Mouse (Mus musculus): ENCODE measurements around the gene Hsd17b6. TPM values are rescaled to one million over a fixed set of nuclear protein-coding genes. Genes with fewer than 3 reads are reported as not detected.

Hsd17b6 gene
- polyA plus RNA-seq, 1 experiment from 2014 or later: not detected

DNA sequence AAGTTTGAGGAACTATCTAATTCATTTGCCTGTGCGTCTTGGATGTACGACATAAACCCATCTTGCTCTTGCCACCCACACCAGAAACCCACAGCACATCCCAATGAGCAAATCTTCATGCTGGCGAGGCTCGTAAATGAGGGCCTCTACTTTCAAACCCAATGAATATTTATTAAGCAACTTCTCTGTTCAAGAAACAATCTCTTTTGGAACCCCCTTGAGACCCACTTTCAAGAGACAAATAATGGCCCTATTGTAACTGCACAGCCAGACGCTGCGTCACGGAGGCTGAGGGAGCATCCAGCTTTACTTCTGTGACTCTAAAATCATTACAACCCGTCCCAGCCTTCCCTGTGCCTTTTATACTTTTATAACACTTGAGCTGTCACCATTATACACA, 21.8 kb downstream of the Hsd17b6 start:
- H3K4me3 ChIP-seq (ENCODE audit: low read length): no peak overlapping the region
- WGBS: 63% methylated on average over 8 of the region's 8 CpGs
- H3K9ac ChIP-seq (ENCODE audit: low read depth, low read length): no peak overlapping the region
- no peak overlapping the region for H3K27ac ChIP-seq (ENCODE audit: low read depth, low read length)
- no peak overlapping the region for H3K4me2 ChIP-seq (replicated peaks; ENCODE audit: low read depth, low read length)
- no peaks in the 10 kb centered on the region for H3K27me3 ChIP-seq (ENCODE audit: control insufficient read depth, insufficient read depth, low read length)
- H3K9me3 ChIP-seq (ENCODE audit: control insufficient read depth, low read length): 0 out of 2 replicates have a peak, but pooled peaks cover 2% of the 10 kb centered on the region
- no peaks in the 10 kb centered on the region for H3K4me1 ChIP-seq (ENCODE audit: control insufficient read depth, insufficient read depth, low read length)
- no peak for ATAC-seq (ENCODE audit: low FRiP score, low TSS enrichment)
- no peaks in the 10 kb centered on the region for H3K36me3 ChIP-seq (ENCODE audit: control insufficient read depth, insufficient read depth, low read length)

DNA sequence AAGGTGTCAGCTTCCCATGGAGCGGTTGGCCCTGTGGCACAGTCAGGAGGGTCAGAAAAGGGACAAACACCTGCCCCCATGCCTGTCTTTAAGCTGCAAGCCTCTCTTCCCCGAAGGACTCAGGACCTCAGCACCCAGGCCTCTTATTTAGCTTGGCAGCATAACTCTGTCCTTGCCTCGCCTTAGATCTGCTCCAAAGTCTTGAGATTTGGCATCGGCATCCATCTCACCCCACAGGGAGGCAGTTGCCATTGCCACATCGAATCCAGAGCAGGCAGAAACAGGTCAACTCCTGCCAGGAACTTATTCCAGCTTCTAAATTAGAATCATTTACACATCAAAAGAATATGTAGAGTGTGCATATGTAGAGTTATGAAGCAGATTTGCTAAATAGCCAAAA, 22.8 kb downstream of the Hsd17b6 start:
- no peak for ATAC-seq (ENCODE audit: low FRiP score, low TSS enrichment)
- Histone ChIP-seq H3K27me3 (ENCODE audit: control insufficient read depth, insufficient read depth, low read length) (no peaks in the 10 kb centered on the region), H3K4me3 (ENCODE audit: low read length) (no peak overlapping the region), H3K9ac (ENCODE audit: low read depth, low read length) (no peak overlapping the region), H3K4me1 (ENCODE audit: control insufficient read depth, insufficient read depth, low read length) (no peaks in the 10 kb centered on the region), H3K27ac (ENCODE audit: low read depth, low read length) (no peak overlapping the region), H3K9me3 (ENCODE audit: control insufficient read depth, low read length) (0 out of 2 replicates have a peak, but pooled peaks cover 2% of the 10 kb centered on the region), H3K4me2 (replicated peaks; ENCODE audit: low read depth, low read length) (no peak overlapping the region), H3K36me3 (ENCODE audit: control insufficient read depth, insufficient read depth, low read length) (no peaks in the 10 kb centered on the region)
- WGBS: 84% methylated on average over 5 of the region's 5 CpGs

DNA sequence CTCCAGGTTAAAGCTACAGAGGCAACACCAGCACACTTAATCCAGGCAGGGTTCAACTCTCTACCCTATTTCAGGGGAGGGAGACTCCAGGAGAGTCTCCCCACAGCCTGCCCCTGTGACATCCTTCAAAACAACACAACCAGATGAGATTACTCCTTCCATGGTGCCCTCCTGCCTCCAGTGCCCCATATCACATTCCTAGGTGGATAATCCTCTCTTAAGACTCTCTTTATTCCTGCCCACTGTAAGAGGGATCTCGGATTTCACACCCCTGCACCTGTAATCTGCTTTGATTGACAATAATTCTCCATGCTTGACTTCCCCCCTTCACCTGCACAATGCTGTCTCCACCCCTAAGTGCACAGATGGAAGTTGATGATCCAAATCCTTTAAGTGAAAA, 31.9 kb downstream of the Hsd17b6 start:
- 0 out of 2 replicates have a peak, but pooled peaks cover under 1% of the 10 kb centered on the region for H3K4me1 ChIP-seq (ENCODE audit: control insufficient read depth, insufficient read depth, low read length)
- H3K9me3 ChIP-seq (ENCODE audit: control insufficient read depth, low read length): no peaks in the 10 kb centered on the region
- 15% methylated on average over 1 of the region's 1 CpGs for WGBS
- no peak overlapping the region for H3K4me2 ChIP-seq (replicated peaks; ENCODE audit: low read depth, low read length)
- ATAC-seq (ENCODE audit: low FRiP score, low TSS enrichment): no peak
- no peak overlapping the region for H3K27ac ChIP-seq (ENCODE audit: low read depth, low read length)
- no peaks in the 10 kb centered on the region for H3K27me3 ChIP-seq (ENCODE audit: control insufficient read depth, insufficient read depth, low read length)
- no peak overlapping the region for H3K4me3 ChIP-seq (ENCODE audit: low read length)
- no peak overlapping the region for H3K9ac ChIP-seq (ENCODE audit: low read depth, low read length)
- no peaks in the 10 kb centered on the region for H3K36me3 ChIP-seq (ENCODE audit: control insufficient read depth, insufficient read depth, low read length)

DNA sequence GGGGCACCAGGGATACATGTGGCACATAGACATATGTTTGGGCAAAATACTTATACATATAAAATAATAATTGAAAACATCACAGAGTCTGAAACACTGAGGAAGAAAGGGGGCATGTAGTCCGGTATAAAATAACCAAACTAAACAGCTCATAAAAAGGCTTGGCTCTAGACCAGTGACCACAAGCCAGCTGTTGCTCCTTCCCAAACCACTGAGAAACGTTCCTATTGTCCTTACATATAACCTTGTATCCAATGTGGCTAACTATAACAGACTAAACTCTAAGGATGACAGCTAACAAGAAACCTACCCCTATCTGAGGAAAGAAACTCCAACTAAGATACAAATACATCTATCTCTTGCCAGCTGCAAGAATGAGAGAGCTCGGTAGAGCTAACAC, 33.3 kb downstream of the Hsd17b6 start:
- H3K4me3 ChIP-seq (ENCODE audit: low read length): no peak overlapping the region
- H3K36me3 ChIP-seq (ENCODE audit: control insufficient read depth, insufficient read depth, low read length): no peaks in the 10 kb centered on the region
- no peaks in the 10 kb centered on the region for H3K9me3 ChIP-seq (ENCODE audit: control insufficient read depth, low read length)
- no peak overlapping the region for H3K9ac ChIP-seq (ENCODE audit: low read depth, low read length)
- H3K27ac ChIP-seq (ENCODE audit: low read depth, low read length): no peak overlapping the region
- 0 out of 2 replicates have a peak, but pooled peaks cover 3% of the 10 kb centered on the region for H3K4me1 ChIP-seq (ENCODE audit: control insufficient read depth, insufficient read depth, low read length)
- H3K4me2 ChIP-seq (replicated peaks; ENCODE audit: low read depth, low read length): no peak overlapping the region
- 79% methylated on average over 3 of the region's 3 CpGs for WGBS
- H3K27me3 ChIP-seq (ENCODE audit: control insufficient read depth, insufficient read depth, low read length): no peaks in the 10 kb centered on the region
- no peak for ATAC-seq (ENCODE audit: low FRiP score, low TSS enrichment)

DNA sequence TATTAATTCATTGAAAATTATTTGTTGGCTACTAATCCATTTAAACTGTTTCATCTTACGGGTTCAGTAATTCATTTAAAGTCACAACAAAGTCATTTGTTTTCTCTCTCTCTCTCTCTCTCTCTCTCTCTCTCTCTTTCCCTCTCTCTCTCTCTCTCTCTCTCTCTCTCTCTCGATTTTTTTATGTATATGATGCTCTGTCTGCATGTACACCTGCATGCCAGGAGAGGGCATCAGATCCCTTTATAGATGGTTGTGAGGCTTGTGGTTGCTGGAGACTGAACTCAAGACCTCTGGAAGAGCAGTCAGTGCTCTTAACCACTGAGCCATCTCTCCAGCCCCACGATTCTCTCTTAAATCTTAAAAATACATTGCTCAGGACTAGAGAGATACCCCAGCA, 36.3 kb downstream of the Hsd17b6 start:
- no peaks in the 10 kb centered on the region for H3K9me3 ChIP-seq (ENCODE audit: control insufficient read depth, low read length)
- 0 out of 2 replicates have a peak, but pooled peaks cover 3% of the 10 kb centered on the region for H3K4me1 ChIP-seq (ENCODE audit: control insufficient read depth, insufficient read depth, low read length)
- H3K36me3 ChIP-seq (ENCODE audit: control insufficient read depth, insufficient read depth, low read length): no peaks in the 10 kb centered on the region
- H3K4me2 ChIP-seq (replicated peaks; ENCODE audit: low read depth, low read length): no peak overlapping the region
- WGBS: 68% methylated on average over 3 of the region's 3 CpGs
- no peak overlapping the region for H3K27ac ChIP-seq (ENCODE audit: low read depth, low read length)
- H3K4me3 ChIP-seq (ENCODE audit: low read length): no peak overlapping the region
- H3K27me3 ChIP-seq (ENCODE audit: control insufficient read depth, insufficient read depth, low read length): no peaks in the 10 kb centered on the region
- no peak overlapping the region for H3K9ac ChIP-seq (ENCODE audit: low read depth, low read length)
- ATAC-seq (ENCODE audit: low FRiP score, low TSS enrichment): no peak

DNA sequence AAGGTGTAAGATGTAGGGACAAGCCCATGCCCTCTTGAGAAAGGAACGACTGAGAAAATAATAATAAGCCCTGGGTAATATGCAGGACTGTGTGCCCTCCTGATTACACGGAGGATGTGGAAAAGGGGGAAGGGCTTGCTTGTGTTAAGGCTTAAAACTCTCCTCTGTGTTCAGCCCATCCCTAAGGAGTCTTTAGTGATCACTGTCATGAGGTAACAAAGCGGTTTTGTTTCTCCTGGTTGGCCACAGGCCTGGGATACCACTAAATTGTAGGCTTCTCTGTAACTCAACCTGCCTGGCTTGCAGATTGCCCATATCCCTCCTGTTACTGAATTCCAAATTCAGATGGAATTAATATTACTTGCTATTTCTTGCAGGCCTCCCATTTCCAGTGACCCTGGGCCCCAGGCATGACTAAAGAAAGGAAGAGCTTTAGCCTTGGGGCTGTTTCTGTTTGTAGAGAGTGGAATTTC, 37.0 kb downstream of the Hsd17b6 start:
- WGBS: 60% methylated on average over 3 of the region's 3 CpGs
- Histone ChIP-seq H3K27me3 (ENCODE audit: control insufficient read depth, insufficient read depth, low read length) (no peaks in the 10 kb centered on the region), H3K36me3 (ENCODE audit: control insufficient read depth, insufficient read depth, low read length) (no peaks in the 10 kb centered on the region), H3K9me3 (ENCODE audit: control insufficient read depth, low read length) (no peaks in the 10 kb centered on the region), H3K9ac (ENCODE audit: low read depth, low read length) (no peak overlapping the region), H3K4me3 (ENCODE audit: low read length) (no peak overlapping the region), H3K4me1 (ENCODE audit: control insufficient read depth, insufficient read depth, low read length) (0 out of 2 replicates have a peak, but pooled peaks cover 3% of the 10 kb centered on the region), H3K27ac (ENCODE audit: low read depth, low read length) (no peak overlapping the region), H3K4me2 (replicated peaks; ENCODE audit: low read depth, low read length) (no peak overlapping the region)
- no peak for ATAC-seq (ENCODE audit: low FRiP score, low TSS enrichment)

DNA sequence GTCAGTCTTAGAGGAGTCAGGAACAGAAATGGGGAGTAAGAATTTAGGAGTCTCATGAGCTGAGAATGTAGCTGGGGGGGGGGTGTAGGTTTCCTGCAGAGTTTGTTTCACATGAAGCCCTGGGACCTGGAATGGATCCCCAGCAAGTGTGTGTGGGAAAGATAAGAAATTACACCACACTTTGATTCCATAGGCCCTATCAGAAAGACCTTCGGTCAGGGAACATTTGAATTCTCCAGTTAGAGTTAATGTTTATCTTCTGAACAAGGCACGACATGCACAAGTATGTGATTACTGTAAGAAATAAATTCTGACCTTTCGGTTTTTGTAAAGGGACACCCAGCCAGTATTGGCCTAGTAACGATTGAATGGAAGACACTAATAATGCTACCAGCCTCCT, 37.6 kb downstream of the Hsd17b6 start:
- H3K36me3 ChIP-seq (ENCODE audit: control insufficient read depth, insufficient read depth, low read length): no peaks in the 10 kb centered on the region
- H3K4me3 ChIP-seq (ENCODE audit: low read length): no peak overlapping the region
- 0 out of 2 replicates have a peak, but pooled peaks cover 3% of the 10 kb centered on the region for H3K4me1 ChIP-seq (ENCODE audit: control insufficient read depth, insufficient read depth, low read length)
- no peak overlapping the region for H3K27ac ChIP-seq (ENCODE audit: low read depth, low read length)
- no peaks in the 10 kb centered on the region for H3K9me3 ChIP-seq (ENCODE audit: control insufficient read depth, low read length)
- no peak for ATAC-seq (ENCODE audit: low FRiP score, low TSS enrichment)
- WGBS: 57% methylated on average over 4 of the region's 4 CpGs
- H3K4me2 ChIP-seq (replicated peaks; ENCODE audit: low read depth, low read length): no peak overlapping the region
- H3K9ac ChIP-seq (ENCODE audit: low read depth, low read length): no peak overlapping the region
- H3K27me3 ChIP-seq (ENCODE audit: control insufficient read depth, insufficient read depth, low read length): no peaks in the 10 kb centered on the region

DNA sequence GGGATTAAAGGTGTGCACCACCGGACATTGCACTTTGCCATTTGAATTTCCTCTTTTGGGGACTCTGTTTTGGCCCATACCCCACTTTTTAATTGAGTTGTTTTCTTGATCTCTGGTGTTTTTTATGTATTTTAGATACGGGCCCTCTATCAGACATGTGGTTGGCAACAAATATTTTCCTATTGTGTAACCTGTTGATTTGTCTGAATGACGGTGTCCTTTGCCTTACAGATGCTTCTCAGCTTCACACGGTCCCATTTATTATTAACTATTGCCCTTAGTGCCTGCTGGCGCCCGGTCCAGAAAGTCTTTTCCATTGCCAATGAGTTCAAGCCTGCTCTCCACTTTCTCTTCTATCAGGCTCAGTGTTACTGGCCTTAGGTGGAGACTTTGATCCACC, 40.9 kb downstream of the Hsd17b6 start:
- Histone ChIP-seq H3K4me1 (ENCODE audit: control insufficient read depth, insufficient read depth, low read length) (0 out of 2 replicates have a peak, but pooled peaks cover 3% of the 10 kb centered on the region), H3K9me3 (ENCODE audit: control insufficient read depth, low read length) (no peaks in the 10 kb centered on the region), H3K27me3 (ENCODE audit: control insufficient read depth, insufficient read depth, low read length) (no peaks in the 10 kb centered on the region), H3K36me3 (ENCODE audit: control insufficient read depth, insufficient read depth, low read length) (no peaks in the 10 kb centered on the region), H3K4me3 (ENCODE audit: low read length) (no peak overlapping the region), H3K4me2 (replicated peaks; ENCODE audit: low read depth, low read length) (no peak overlapping the region), H3K9ac (ENCODE audit: low read depth, low read length) (no peak overlapping the region), H3K27ac (ENCODE audit: low read depth, low read length) (no peak overlapping the region)
- no peak for ATAC-seq (ENCODE audit: low FRiP score, low TSS enrichment)
- 92% methylated on average over 6 of the region's 6 CpGs for WGBS

DNA sequence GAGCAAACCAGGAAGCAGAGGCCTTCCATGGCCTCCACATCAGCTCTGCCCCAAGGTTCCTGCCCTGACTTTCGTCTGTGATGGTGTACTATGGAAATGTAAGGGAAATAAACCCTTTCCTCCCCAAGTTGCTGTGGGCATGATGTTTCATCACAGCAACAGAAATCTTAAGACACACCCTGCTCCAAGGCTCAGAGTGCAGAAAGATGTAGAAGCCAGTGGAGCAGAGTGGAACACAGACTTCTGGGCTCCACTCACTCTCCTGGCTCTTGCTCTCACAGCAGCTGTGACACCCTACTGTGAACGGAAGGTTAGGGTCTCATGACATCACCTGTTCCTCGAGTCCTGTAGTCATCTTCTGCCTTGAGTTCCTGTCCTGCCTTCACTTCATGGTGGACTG, 43.4 kb downstream of the Hsd17b6 start:
- no peaks in the 10 kb centered on the region for H3K9me3 ChIP-seq (ENCODE audit: control insufficient read depth, low read length)
- 59% methylated on average over 3 of the region's 3 CpGs for WGBS

More for the DNA sequence above, 43.4 kb downstream of the Hsd17b6 start:
- H3K9ac ChIP-seq (ENCODE audit: low read depth, low read length): no peak overlapping the region
- no peaks in the 10 kb centered on the region for H3K27me3 ChIP-seq (ENCODE audit: control insufficient read depth, insufficient read depth, low read length)
- H3K27ac ChIP-seq (ENCODE audit: low read depth, low read length): no peak overlapping the region
- H3K36me3 ChIP-seq (ENCODE audit: control insufficient read depth, insufficient read depth, low read length): no peaks in the 10 kb centered on the region
- no peak overlapping the region for H3K4me3 ChIP-seq (ENCODE audit: low read length)
- H3K4me1 ChIP-seq (ENCODE audit: control insufficient read depth, insufficient read depth, low read length): no peaks in the 10 kb centered on the region
- no peak overlapping the region for H3K4me2 ChIP-seq (replicated peaks; ENCODE audit: low read depth, low read length)
- no peak for ATAC-seq (ENCODE audit: low FRiP score, low TSS enrichment)

All from kidney, embryonic 14.5 days (tissue).